In genomic region chr12:8811441-8811871, GRCm38 (mm10) we compare ENCODE assay signal across 7 mouse cellular contexts. TPM values are rescaled to one million over a fixed set of nuclear protein-coding genes. Genes with fewer than 3 reads are reported as not detected.
A peak's percentile ranks its signal among the peaks of the same experiment; 100 is the strongest.
DNase-seq lines count a peak whose midpoint lies in the region; ATAC-seq lines count a peak whose summit lies in the region.

No protein-coding gene starts in this region.

- 75% methylated on average over 6 of the region's 6 CpGs for WGBS in embryonic facial prominence, embryonic 10.5 days
- WGBS in kidney, embryonic 16.5 days: 36% methylated on average over 6 of the region's 6 CpGs
- WGBS in forebrain, embryonic 13.5 days: 67% methylated on average over 6 of the region's 6 CpGs

- no peaks in the 10 kb centered on the region for H3K36me3 ChIP-seq in embryonic facial prominence, embryonic 10.5 days (replicated peaks)
- no peaks in the 10 kb centered on the region for H3K36me3 ChIP-seq in kidney, embryonic 16.5 days (ENCODE audit: insufficient read depth, low read length)
- no peaks in the 10 kb centered on the region for H3K36me3 ChIP-seq in forebrain, embryonic 13.5 days (ENCODE audit: poor library complexity, severe bottlenecking)

- H3K9me3 ChIP-seq in embryonic facial prominence, embryonic 10.5 days: no peaks in the 10 kb centered on the region
- no peaks in the 10 kb centered on the region for H3K9me3 ChIP-seq in kidney, embryonic 16.5 days (ENCODE audit: low read length)
- H3K9me3 ChIP-seq in forebrain, embryonic 13.5 days (replicated peaks): no peaks in the 10 kb centered on the region

- H3K27me3 ChIP-seq in embryonic facial prominence, embryonic 10.5 days (replicated peaks; ENCODE audit: low read depth, poor library complexity, severe bottlenecking): no peaks in the 10 kb centered on the region
- H3K27me3 ChIP-seq in kidney, embryonic 16.5 days (ENCODE audit: insufficient read depth, low read length): no peaks in the 10 kb centered on the region
- H3K27me3 ChIP-seq in forebrain, embryonic 13.5 days: no peaks in the 10 kb centered on the region

- H3K27ac ChIP-seq in embryonic facial prominence, embryonic 10.5 days (replicated peaks): 0 out of 2 replicates have a peak overlapping the region, but pooled peaks have one; percentile 36
- H3K27ac ChIP-seq in kidney, embryonic 16.5 days (ENCODE audit: low read length): peak overlapping the region; percentile 77
- no peak overlapping the region for H3K27ac ChIP-seq in forebrain, embryonic 13.5 days

- H3K9ac ChIP-seq in kidney, embryonic 16.5 days (replicated peaks; ENCODE audit: low read length): no peak overlapping the region; the same call in 1 of the 2 replicates
- no peak overlapping the region for H3K9ac ChIP-seq in forebrain, embryonic 13.5 days

- peak; percentile 55 for DNase-seq in NIH3T3 (ENCODE audit: low read depth)
- no peak for DNase-seq in embryonic facial prominence, embryonic 10.5 days (ENCODE audit: low spot score)
- peak; percentile 65 for DNase-seq in lung, postnatal 14 days
- DNase-seq in right cerebral cortex, postnatal 4 days: no peak
- DNase-seq in right cerebral cortex, postnatal 36 days (ENCODE audit: low spot score in 2 of 2): no peak

- ATAC-seq in kidney, embryonic 16.5 days (ENCODE audit: low FRiP score, low TSS enrichment): peak; percentile 96
- no peak for ATAC-seq in forebrain, embryonic 13.5 days

- no peak overlapping the region for H3K4me2 ChIP-seq in kidney, embryonic 16.5 days (replicated peaks; ENCODE audit: low read depth, low read length)
- H3K4me2 ChIP-seq in forebrain, embryonic 13.5 days: no peak overlapping the region

- peaks cover 21% of the 10 kb centered on the region for H3K4me1 ChIP-seq in embryonic facial prominence, embryonic 10.5 days
- peaks cover 15% of the 10 kb centered on the region; the same call in 1 of the 2 replicates for H3K4me1 ChIP-seq in kidney, embryonic 16.5 days (ENCODE audit: insufficient read depth, low read length)
- H3K4me1 ChIP-seq in forebrain, embryonic 13.5 days: no peaks in the 10 kb centered on the region

- no peak overlapping the region for H3K4me3 ChIP-seq in embryonic facial prominence, embryonic 10.5 days
- no peak overlapping the region for H3K4me3 ChIP-seq in kidney, embryonic 16.5 days (ENCODE audit: low read length)
- no peak overlapping the region for H3K4me3 ChIP-seq in forebrain, embryonic 13.5 days

RNA-seq across cellular contexts. Expression of gene Sdc1, which starts 40.3 kb away (rescaled TPM):
- 157 and 158 TPM in 2 replicates for polyA plus RNA-seq in embryonic facial prominence, embryonic 10.5 days (2016; fragmentation: Nextera tagmentation; extraction: Ambion mirVana)
- 65.4 and 66.9 TPM in 2 replicates for polyA plus RNA-seq in kidney, embryonic 16.5 days (2015; fragmentation: Nextera tagmentation; extraction: Ambion mirVana)
- polyA plus RNA-seq in forebrain, embryonic 13.5 days (2015; fragmentation: Nextera tagmentation; extraction: Ambion mirVana): 38.2 and 43.4 TPM in 2 replicates

Comparison
In these comparisons a context has a peak if more than half of its experiments do, and no peak if none do; other contexts are left out.
1. DNase-seq: peak in NIH3T3 (single experiment) and lung, postnatal 14 days (single experiment); none in embryonic facial prominence, embryonic 10.5 days (single experiment), right cerebral cortex, postnatal 4 days (single experiment) and right cerebral cortex, postnatal 36 days (0 of 2).